Mouse (Mus musculus) lung, embryonic 15.5 days (tissue): Measurements from ENCODE around the gene Fam217b. TPM values are rescaled to one million over a fixed set of nuclear protein-coding genes. Genes with fewer than 3 reads are reported as not detected.

Experiments used
- ATAC-seq: fragments of 200-750 bp; cut with Nextera tagmentation; 2 replicates; pipeline ENCODE4 v1.8.0; 2017; ENCODE audit warnings: moderate number of reproducible peaks, borderline replicate concordance; ENCODE audit not compliant: low FRiP score, low TSS enrichment; ENCODE audit errors: extremely low read depth
- H3K27ac ChIP-seq: fragments of 300-500 bp; sonication (generic); 2 replicates; pipeline ENCODE4 v1.5.1; 2015; ENCODE audit warnings: moderate library complexity, mild to moderate bottlenecking, inconsistent platforms
- H3K27me3 ChIP-seq: fragments of 300-500 bp; sonication (generic); 2 replicates; pipeline ENCODE4 v1.6.1; 2015; ENCODE audit warnings: inconsistent platforms
- H3K36me3 ChIP-seq: fragments of 300-500 bp; sonication (generic); 2 replicates; pipeline ENCODE4 v1.6.1; 2015; ENCODE audit warnings: inconsistent platforms
- H3K4me1 ChIP-seq: fragments of 300-500 bp; sonication (generic); 2 replicates; pipeline ENCODE4 v1.6.1; 2015; ENCODE audit warnings: inconsistent platforms
- H3K4me2 ChIP-seq: fragments of 300-500 bp; sonication (generic); 2 replicates; pipeline ENCODE4 v1.6.1; 2015; ENCODE audit warnings: inconsistent platforms, mild to moderate bottlenecking, moderate library complexity
- H3K4me3 ChIP-seq: fragments of 300-500 bp; sonication (generic); 2 replicates; pipeline ENCODE4 v1.5.1; 2015; ENCODE audit warnings: mild to moderate bottlenecking, inconsistent platforms
- H3K9ac ChIP-seq: fragments of 300-500 bp; sonication (generic); 2 replicates; pipeline ENCODE4 v1.6.1; 2015; ENCODE audit warnings: inconsistent platforms
- H3K9me3 ChIP-seq: fragments of 300-500 bp; sonication (generic); 2 replicates; pipeline ENCODE4 v1.6.1; 2016; ENCODE audit warnings: inconsistent platforms
- WGBS: fragments of 180-500 bp; shearing (Covaris S2); methylation state at CpG from one replicate; pipeline ENCODE4 v1.1.7; 2015; 5-methylcytosine and 5-hydroxymethylcytosine counted together
- polyA plus RNA-seq: library from polyadenylated mRNA; unstranded; fragments of >200 nt; fragmentation: Nextera tagmentation; extraction: Ambion mirVana; gene quantifications from 2 replicates; pipeline ENCODE4 v1.2.1, GENCODE M21; 2015

The Fam217b gene
- polyA plus RNA-seq: 4.1 and 4.5 TPM in 2 replicates

DNA sequence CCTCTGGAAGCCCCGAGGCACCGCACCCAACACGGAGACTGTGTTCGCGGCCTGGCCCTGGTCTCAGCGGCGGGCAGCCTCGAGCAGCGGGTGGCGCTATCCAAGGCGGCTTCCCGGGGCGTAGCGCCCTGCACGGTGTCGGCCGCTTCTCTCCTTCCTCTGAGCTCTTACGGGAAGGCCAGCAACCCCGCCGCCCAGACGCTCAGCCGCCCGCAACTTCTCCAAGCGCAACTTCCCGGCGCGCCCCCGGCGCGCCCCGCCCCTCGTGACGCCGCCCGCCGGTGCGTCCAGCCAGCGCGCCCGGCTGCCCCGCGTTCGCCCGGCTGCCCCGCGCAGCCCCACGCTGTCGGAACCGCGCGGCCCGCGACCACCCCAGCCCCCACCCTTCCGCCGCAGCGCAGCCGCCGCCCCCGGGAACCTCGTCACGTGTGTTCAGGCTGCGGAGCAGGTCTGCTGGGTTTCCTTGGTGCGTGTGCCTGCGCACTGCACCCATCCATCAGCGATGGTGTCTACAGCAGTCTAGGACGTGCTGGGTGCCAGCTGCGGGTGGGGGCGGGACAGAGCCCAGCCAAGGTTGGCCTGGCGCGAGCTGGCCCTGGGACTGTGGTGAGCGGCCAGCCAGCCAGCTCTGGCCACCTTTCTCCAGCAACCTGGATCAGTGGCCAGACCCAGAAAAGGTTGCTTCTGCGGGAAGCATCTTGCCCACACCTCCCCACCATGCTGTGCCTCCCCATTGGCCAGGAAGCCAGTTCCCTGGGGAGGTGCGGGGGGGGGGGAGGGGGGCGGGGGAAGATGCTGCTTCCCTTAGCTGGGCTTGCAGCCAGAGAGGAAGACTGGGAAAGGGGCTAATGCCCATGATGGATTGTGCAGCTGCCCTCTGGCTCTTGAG lies at the start of gene Fam217b, which contains the start of gene Ppp1r3d:
Gene Fam217b, plus strand, starts transcription at position 264 of the 889 bp plus-strand sequence.
Gene Ppp1r3d, minus strand, starts transcription at position 212 of the 889 bp plus-strand sequence.
- under 1% methylated on average over 65 of the region's 74 CpGs for WGBS
- Histone ChIP-seq H3K4me2 (peak within 1 kb of the TSS; percentile 79), H3K27me3 (peaks cover 22% of the 10 kb centered on the region), H3K9me3 (no peaks in the 10 kb centered on the region), H3K27ac (peak within 1 kb of the TSS; percentile 29; the same call in 1 of the 2 replicates), H3K4me3 (peak within 1 kb of the TSS; percentile 54), H3K4me1 (peaks cover 49% of the 10 kb centered on the region), H3K36me3 (0 out of 2 replicates have a peak, but pooled peaks cover 6% of the 10 kb centered on the region), H3K9ac (peak within 1 kb of the TSS; percentile 21)
- peak; percentile 79 for ATAC-seq

DNA sequence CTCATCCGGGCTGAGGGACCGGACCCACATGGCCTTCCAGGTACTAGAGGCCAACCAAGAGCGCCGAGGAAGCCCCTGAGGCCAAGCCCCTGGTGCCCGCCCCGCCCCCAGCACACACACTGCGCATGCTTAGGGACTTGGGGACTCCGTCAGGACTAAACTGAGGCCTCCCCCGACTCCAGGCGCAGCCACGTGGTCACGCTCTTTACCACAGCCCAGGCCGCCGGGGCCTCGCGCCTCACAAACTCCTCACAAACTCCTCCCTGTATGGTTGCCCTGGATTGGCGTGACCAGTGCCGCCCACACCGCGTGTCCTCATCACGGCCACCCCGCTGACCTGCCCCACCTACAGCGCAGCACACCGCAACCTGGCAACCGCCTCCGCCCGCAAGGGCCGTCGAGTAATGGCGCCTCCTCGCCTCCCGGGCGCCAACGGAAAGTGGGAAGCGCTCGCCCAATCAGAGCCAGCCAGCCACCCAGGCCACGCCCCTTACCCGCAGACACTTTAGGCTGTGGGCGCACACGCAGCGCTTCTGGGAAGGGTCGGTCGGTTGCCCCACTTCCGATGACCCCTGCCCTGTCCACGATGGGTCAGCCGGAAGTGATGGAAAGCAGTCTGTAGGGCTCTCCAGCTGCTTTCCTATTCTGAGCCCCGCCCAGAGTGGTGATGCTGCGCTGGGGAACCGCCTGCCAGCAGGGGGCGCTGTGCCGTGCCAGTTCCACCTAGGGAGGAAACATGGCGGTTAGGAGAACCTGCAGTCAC lies 7.1 kb upstream of the Fam217b start, which contains the start of gene Sycp2:
Gene Sycp2, minus strand, starts transcription at position 633 of the 763 bp plus-strand sequence.
- H3K9me3 ChIP-seq: no peaks in the 10 kb centered on the region
- peaks cover 9% of the 10 kb centered on the region for H3K4me1 ChIP-seq
- WGBS: 81% methylated on average over 52 of the region's 52 CpGs
- H3K9ac ChIP-seq: no peak within 1 kb of the TSS
- H3K27ac ChIP-seq: no peak within 1 kb of the TSS
- H3K27me3 ChIP-seq: peaks cover 6% of the 10 kb centered on the region; the same call in 1 of the 2 replicates
- no peak within 1 kb of the TSS for H3K4me3 ChIP-seq
- no peaks in the 10 kb centered on the region for H3K36me3 ChIP-seq
- H3K4me2 ChIP-seq: no peak within 1 kb of the TSS
- ATAC-seq: peak; percentile 46; the same call in 1 of the 2 replicates

DNA sequence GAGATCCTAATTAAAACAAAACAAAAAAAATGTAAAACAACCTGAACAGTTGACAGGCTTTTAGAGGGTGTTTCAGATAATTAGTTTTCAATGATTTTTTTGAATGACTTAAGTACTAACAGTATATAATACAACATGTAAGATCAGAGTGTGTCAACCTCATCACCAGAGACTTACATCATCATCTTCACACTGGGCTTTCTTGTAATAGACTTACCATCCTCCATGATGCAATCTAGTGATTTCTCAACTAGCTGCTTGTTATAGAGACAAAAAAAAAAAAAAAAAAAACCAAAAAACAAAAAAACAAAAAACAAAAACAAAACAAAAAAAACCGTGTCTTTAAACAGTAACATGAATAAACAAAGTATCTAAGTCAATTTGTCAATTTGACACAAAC lies 5.3 kb upstream of the Fam217b start:
- Histone ChIP-seq H3K4me2 (no peak overlapping the region), H3K9me3 (no peaks in the 10 kb centered on the region), H3K9ac (no peak overlapping the region), H3K4me1 (peaks cover 25% of the 10 kb centered on the region), H3K27ac (no peak overlapping the region), H3K4me3 (no peak overlapping the region), H3K36me3 (no peaks in the 10 kb centered on the region), H3K27me3 (peaks cover 21% of the 10 kb centered on the region)
- 5% methylated on average over 1 of the region's 1 CpGs for WGBS
- no peak for ATAC-seq

DNA sequence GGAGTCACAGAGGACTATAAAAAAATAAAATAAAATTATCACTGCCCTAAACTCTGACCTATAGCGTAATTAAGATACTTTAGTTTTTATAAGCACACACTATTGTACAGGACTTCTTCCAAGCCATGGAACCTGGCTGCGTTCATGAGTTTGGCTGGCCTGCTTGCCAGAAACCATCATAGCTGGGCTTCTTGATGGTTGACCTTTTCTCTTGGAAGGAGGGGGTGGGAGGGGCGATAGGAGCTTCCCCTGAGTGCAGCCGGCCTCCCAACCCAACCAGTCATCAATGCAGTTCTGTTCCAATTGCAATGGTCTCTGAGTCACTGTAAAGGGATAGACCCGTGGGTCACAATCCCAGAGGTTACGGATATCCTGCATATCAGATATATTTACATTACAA lies 4.0 kb upstream of the Fam217b start:
- H3K36me3 ChIP-seq: no peaks in the 10 kb centered on the region
- H3K4me3 ChIP-seq: no peak overlapping the region
- no peak overlapping the region for H3K4me2 ChIP-seq
- peaks cover 22% of the 10 kb centered on the region for H3K27me3 ChIP-seq
- no peaks in the 10 kb centered on the region for H3K9me3 ChIP-seq
- ATAC-seq: no peak
- WGBS: 69% methylated on average over 6 of the region's 6 CpGs
- H3K9ac ChIP-seq: no peak overlapping the region
- peaks cover 33% of the 10 kb centered on the region for H3K4me1 ChIP-seq
- no peak overlapping the region for H3K27ac ChIP-seq

DNA sequence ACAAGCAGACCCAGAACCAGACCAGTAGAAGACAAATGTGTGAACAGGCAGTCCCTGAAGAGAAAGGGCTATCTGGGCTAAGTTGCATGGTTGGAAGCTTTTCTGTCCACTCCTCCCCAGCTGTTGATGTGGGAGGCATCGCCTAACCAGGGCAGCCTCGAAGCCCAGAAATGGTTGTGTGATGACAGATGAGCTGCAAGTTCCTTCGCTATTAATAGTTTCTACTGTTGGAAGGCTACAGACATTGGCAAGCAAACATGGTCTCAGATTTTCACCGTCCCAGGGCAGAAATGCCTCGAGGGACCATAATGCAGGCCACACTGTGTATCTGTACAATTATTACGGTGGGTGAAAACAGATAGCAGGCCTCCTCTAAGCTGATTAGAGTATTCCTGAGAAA lies 1.7 kb upstream of the Fam217b start:
- 26% methylated on average over 6 of the region's 6 CpGs for WGBS
- peaks cover 49% of the 10 kb centered on the region for H3K4me1 ChIP-seq

DNA sequence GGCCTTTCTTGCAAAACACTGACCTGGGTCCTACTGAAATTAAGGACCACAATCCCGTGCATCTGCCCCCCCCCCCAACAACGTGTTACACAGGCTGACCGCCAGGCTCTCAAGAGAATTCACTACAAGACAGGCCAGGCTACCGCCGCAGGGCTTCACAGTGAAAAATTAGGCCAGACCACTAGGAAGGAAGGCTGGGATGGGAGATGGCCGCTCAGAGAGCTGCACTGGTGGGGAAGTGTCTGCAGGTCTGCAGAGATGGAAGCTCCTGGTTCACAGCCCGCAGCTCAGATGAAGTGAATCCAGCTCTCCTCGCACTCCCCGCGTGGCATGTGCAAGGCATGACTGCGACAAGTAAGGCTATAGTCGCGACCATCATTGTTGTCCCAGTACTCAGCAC lies 1.2 kb upstream of the Fam217b start:
- 0 out of 2 replicates have a peak, but pooled peaks cover 3% of the 10 kb centered on the region for H3K36me3 ChIP-seq
- no peak for ATAC-seq
- WGBS: 43% methylated on average over 13 of the region's 13 CpGs
- peak overlapping the region; percentile 54 for H3K4me3 ChIP-seq
- H3K27ac ChIP-seq: peak overlapping the region; percentile 29; the same call in 1 of the 2 replicates
- no peaks in the 10 kb centered on the region for H3K9me3 ChIP-seq
- peaks cover 49% of the 10 kb centered on the region for H3K4me1 ChIP-seq
- H3K27me3 ChIP-seq: peaks cover 22% of the 10 kb centered on the region
- no peak overlapping the region for H3K9ac ChIP-seq
- H3K4me2 ChIP-seq: peak overlapping the region; percentile 79

More for the DNA sequence above, 1.7 kb upstream of the Fam217b start:
- Histone ChIP-seq H3K36me3 (no peaks in the 10 kb centered on the region), H3K4me3 (no peak overlapping the region), H3K9me3 (no peaks in the 10 kb centered on the region), H3K27me3 (peaks cover 22% of the 10 kb centered on the region), H3K9ac (no peak overlapping the region), H3K4me2 (peak overlapping the region; percentile 79; the same call in 1 of the 2 replicates), H3K27ac (0 out of 2 replicates have a peak overlapping the region, but pooled peaks have one; percentile 29)
- peak; percentile 5; the same call in 1 of the 2 replicates for ATAC-seq

DNA sequence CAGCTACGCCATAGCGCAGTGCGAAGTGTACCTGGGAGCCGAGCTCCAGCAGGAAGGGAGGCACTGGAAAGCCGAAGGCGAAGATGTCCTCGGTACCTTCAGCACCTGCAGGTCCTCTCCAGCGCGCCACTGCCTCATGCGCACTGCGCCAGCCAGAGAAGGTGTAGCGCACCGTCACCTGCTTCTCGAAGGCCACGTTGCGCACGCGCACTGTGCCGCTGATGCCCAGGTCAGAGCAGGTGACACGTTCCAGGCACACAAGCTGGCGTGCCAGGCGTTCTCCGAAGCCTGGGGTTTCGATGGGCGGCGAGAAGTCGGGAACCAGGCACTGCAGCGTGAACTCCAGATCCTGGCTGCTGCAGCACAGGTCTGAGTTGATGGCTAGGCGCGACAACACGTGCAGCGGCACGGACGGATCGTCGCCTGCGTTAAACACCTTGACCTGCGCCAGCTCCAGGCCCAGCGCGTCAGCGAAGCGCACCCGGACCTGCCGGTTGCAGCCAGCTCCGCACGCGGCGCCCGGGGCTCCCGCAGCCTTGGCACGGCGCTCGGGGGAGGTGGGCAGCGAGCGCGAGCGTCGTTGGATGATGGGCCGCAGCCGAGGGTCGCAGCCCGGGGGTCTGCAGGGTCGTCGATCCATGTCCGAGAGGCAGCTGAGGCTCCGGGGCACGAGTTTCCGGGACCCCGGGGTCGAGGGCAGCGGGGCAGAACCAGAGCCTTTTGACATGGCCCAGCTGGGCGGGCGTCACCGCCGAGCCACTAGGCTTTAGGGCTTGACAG lies 653 bp upstream of the Fam217b start:
- Histone ChIP-seq H3K4me2 (peak overlapping the region; percentile 79), H3K4me3 (peak overlapping the region; percentile 54), H3K27me3 (peaks cover 22% of the 10 kb centered on the region), H3K27ac (0 out of 2 replicates have a peak overlapping the region, but pooled peaks have one; percentile 29), H3K9ac (peak overlapping the region; percentile 21), H3K4me1 (peaks cover 49% of the 10 kb centered on the region), H3K9me3 (no peaks in the 10 kb centered on the region), H3K36me3 (0 out of 2 replicates have a peak, but pooled peaks cover 6% of the 10 kb centered on the region)
- no peak for ATAC-seq
- WGBS: 10% methylated on average over 75 of the region's 75 CpGs

DNA sequence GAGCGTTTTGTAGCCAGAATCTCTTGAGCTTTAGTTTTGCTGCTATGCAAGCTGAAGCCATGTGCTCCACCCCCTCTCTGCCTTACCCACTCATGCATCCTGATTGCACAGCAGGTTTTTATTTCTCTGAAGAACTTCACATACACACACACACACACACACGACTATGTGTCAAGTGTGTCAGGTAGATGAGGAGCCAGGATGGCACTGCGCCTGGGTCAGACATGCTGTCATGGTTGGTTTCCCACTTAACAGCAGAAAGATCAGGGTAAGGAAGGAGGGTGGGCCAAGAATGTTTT lies 775 bp downstream of the Fam217b start:
- WGBS: 22% methylated on average over 3 of the region's 3 CpGs
- Histone ChIP-seq H3K4me1 (peaks cover 49% of the 10 kb centered on the region), H3K27ac (no peak overlapping the region), H3K9ac (no peak overlapping the region), H3K36me3 (0 out of 2 replicates have a peak, but pooled peaks cover 6% of the 10 kb centered on the region), H3K9me3 (no peaks in the 10 kb centered on the region), H3K4me3 (peak overlapping the region; percentile 54), H3K4me2 (peak overlapping the region; percentile 79), H3K27me3 (peaks cover 22% of the 10 kb centered on the region)
- ATAC-seq: no peak

DNA sequence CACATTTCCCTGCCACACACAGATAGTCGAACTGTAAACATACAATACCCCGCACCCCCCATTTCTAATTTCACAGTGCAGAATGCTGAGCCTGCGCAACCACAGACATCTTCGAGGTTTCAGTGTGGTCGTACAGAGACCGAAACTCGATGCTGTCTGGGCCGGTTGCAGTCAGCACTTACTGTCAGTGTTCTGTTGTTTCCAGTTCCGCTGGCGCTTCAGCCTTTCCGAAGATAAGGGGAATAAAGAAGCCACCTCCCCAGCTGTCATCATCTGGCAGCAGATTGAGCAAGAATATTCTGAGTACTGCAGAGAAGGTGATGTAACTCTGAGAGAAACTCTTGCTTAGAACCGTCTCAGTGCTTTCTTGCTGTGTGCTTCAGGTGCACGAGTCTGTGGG lies 2.1 kb downstream of the Fam217b start:
- Histone ChIP-seq H3K4me2 (no peak overlapping the region), H3K9me3 (no peaks in the 10 kb centered on the region), H3K9ac (no peak overlapping the region), H3K27ac (0 out of 2 replicates have a peak overlapping the region, but pooled peaks have one; percentile 18), H3K4me3 (no peak overlapping the region), H3K36me3 (0 out of 2 replicates have a peak, but pooled peaks cover 6% of the 10 kb centered on the region), H3K27me3 (peaks cover 21% of the 10 kb centered on the region), H3K4me1 (peaks cover 46% of the 10 kb centered on the region)
- ATAC-seq: no peak
- WGBS: 45% methylated on average over 13 of the region's 13 CpGs

DNA sequence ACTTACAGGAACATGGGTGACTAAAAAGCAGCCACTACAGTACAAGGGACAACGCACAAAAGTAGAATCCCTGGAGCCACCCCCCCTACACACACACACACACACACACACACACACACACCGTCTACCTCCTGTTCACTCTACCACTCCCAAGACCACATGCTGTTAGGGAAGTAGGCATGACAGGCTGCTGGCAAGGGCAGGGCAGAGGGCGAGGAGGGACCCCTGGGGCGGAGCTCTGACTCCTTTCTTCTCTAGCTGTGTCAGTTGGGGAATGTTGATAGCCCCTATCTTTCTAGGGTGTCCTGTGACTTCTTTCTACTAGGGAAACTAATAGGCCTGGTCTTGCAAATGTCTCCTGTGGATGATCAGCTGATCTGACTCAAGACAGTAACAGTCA lies 2.6 kb downstream of the Fam217b start:
- H3K36me3 ChIP-seq: 0 out of 2 replicates have a peak, but pooled peaks cover 6% of the 10 kb centered on the region
- H3K27me3 ChIP-seq: peaks cover 16% of the 10 kb centered on the region
- no peak overlapping the region for H3K4me3 ChIP-seq
- 80% methylated on average over 4 of the region's 4 CpGs for WGBS
- peaks cover 42% of the 10 kb centered on the region for H3K4me1 ChIP-seq
- no peaks in the 10 kb centered on the region for H3K9me3 ChIP-seq
- ATAC-seq: no peak
- no peak overlapping the region for H3K9ac ChIP-seq
- no peak overlapping the region for H3K27ac ChIP-seq
- H3K4me2 ChIP-seq: no peak overlapping the region

DNA sequence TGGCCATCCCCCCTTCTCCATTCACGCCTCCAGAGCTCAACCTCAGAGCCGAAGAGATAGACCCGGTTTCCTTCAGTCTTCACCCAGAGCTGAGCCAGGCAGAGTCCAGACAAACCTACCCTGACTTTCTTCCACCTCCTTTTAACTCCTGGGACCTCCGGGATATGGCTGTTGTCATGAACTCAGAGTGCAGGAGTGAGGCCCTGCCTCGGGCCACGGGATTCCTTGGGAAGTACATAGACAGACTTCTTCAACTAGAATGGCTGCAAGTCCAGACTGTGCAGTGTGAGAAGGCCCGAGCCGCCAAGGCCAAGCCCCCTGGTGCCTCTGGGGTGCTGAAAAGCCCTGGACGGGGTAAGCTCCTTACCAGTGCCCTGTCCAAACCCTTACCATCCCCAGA lies 6.3 kb downstream of the Fam217b start:
- H3K9ac ChIP-seq: no peak overlapping the region
- H3K4me3 ChIP-seq: no peak overlapping the region
- no peaks in the 10 kb centered on the region for H3K9me3 ChIP-seq
- 72% methylated on average over 9 of the region's 9 CpGs for WGBS
- ATAC-seq: no peak
- H3K27me3 ChIP-seq: no peaks in the 10 kb centered on the region
- H3K36me3 ChIP-seq: 0 out of 2 replicates have a peak, but pooled peaks cover 6% of the 10 kb centered on the region
- H3K27ac ChIP-seq: no peak overlapping the region
- peaks cover 21% of the 10 kb centered on the region for H3K4me1 ChIP-seq
- no peak overlapping the region for H3K4me2 ChIP-seq
